Mouse (Mus musculus) forebrain, embryonic 10.5 days (tissue): ENCODE measurements around the gene Tmem221. TPM values are rescaled to one million over a fixed set of nuclear protein-coding genes. Genes with fewer than 3 reads are reported as not detected.

ENCODE experiments used
- DNase-seq: peaks from one replicate; pipeline ENCODE4 v3.0.0-alpha.2; 2017; ENCODE audit warnings: low spot score; ENCODE audit errors: extremely low spot score
- H3K27ac ChIP-seq: fragments of 300-500 bp; sonication (generic); 2 replicates; pipeline ENCODE4 v1.5.1; 2016; ENCODE audit warnings: mild to moderate bottlenecking
- H3K27me3 ChIP-seq: fragments of 300-500 bp; sonication (generic); 2 replicates; pipeline ENCODE4 v1.6.1; 2016; ENCODE audit warnings: mild to moderate bottlenecking; ENCODE audit not compliant: poor library complexity, severe bottlenecking
- H3K36me3 ChIP-seq: fragments of 300-500 bp; sonication (generic); replicated peaks from 2 replicates; pipeline ENCODE4 v1.6.1; 2016; ENCODE audit warnings: mild to moderate bottlenecking, moderate library complexity
- H3K4me1 ChIP-seq: fragments of 300-500 bp; sonication (generic); 2 replicates; pipeline ENCODE4 v1.6.1; 2016
- H3K4me3 ChIP-seq: fragments of 300-500 bp; sonication (generic); 2 replicates; pipeline ENCODE4 v1.5.1; 2016; ENCODE audit warnings: mild to moderate bottlenecking, moderate library complexity
- H3K9me3 ChIP-seq: fragments of 300-500 bp; sonication (generic); 2 replicates; pipeline ENCODE4 v1.6.1; 2016; ENCODE audit warnings: mild to moderate bottlenecking, moderate library complexity
- WGBS: fragments of 180-500 bp; shearing (Covaris S2); methylation state at CpG from one replicate; pipeline ENCODE4 v1.1.7; 2016; 5-methylcytosine and 5-hydroxymethylcytosine counted together
- polyA plus RNA-seq: library from polyadenylated mRNA; unstranded; fragments of >200 nt; fragmentation: Nextera tagmentation; extraction: Ambion mirVana; gene quantifications from 2 replicates; pipeline ENCODE4 v1.2.1, GENCODE M21; 2016

The Tmem221 gene
- polyA plus RNA-seq, 1 experiment from 2014 or later, result 0.17 TPM

- 93% methylated on average over 8 of the region's 8 CpGs for WGBS
- Histone ChIP-seq H3K4me1 (peaks cover 49% of the 10 kb centered on the region), H3K4me3 (peak overlapping the region; percentile 80; the same call in 1 of the 2 replicates), H3K27me3 (peaks cover 15% of the 10 kb centered on the region), H3K9me3 (no peaks in the 10 kb centered on the region), H3K36me3 (peaks cover 26% of the 10 kb centered on the region), H3K27ac (no peak overlapping the region)
- DNase-seq, result no peak
Measured at GRCm38 (mm10) chr8:71593556-71594323, 35.1 kb upstream of the Tmem221 start.

- H3K27me3 ChIP-seq, result peaks cover 15% of the 10 kb centered on the region
- peak overlapping the region; percentile 80 for H3K4me3 ChIP-seq
- 6% methylated on average over 60 of the region's 60 CpGs for WGBS
- no peaks in the 10 kb centered on the region for H3K9me3 ChIP-seq
- H3K36me3 ChIP-seq, result peaks cover 26% of the 10 kb centered on the region
- H3K27ac ChIP-seq, result peak overlapping the region; percentile 95
- DNase-seq, result no peak
- H3K4me1 ChIP-seq, result peaks cover 49% of the 10 kb centered on the region
Measured at GRCm38 (mm10) chr8:71592374-71593170, 33.9 kb upstream of the Tmem221 start.

DNA sequence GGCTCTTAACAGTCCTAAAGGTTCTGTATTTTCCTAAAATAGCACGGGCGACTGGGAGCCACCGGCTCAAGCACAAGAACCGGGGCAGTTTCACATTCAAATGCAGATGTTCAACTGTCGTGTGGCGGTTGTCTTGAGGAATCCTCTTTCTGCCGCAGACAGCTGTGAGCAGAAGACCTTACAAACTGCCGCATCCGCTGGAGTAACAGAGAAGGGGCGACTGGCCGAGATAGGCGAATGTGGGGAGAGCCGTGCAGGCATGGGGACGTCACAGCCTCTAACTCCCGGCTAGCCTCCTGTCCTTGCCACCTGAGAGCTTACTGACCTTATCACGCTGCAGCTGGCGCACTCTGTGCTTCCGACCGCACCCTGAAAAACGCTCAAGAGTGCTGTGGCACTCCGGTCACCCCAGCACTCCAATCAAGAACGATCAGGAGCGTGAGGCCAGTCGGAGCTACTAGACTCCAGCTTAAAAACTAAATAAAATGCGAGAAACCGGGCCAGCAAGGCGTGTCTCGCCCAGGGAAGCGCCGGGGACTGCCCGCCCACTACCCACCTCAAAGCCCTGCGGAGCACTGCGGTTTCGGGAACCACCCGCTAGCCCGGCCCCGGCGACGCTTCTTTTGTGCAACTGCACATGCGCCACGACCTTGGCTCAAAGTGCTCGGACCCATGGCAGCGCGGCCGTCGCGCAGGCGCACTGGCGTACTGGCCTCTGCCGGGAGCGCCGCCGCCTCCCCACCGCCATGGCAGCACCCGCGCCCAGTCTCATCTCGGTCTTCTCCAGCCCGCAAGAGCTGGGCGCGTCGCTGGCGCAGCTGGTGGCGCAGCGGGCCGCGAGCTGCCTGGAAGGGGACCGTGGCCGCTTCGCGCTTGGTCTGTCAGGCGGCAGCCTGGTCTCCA lies 33.1 kb upstream of the Tmem221 start, which contains the start of gene Pgls:
Gene Pgls, plus strand, starts transcription at position 706 of the 903 bp plus-strand sequence.
- H3K36me3 ChIP-seq, result peaks cover 22% of the 10 kb centered on the region
- peaks cover 15% of the 10 kb centered on the region for H3K27me3 ChIP-seq
- WGBS, result under 1% methylated on average over 71 of the region's 71 CpGs
- no peaks in the 10 kb centered on the region for H3K9me3 ChIP-seq
- H3K4me3 ChIP-seq, result peak within 1 kb of the TSS; percentile 80
- peak; percentile 94 for DNase-seq
- peak within 1 kb of the TSS; percentile 95 for H3K27ac ChIP-seq
- H3K4me1 ChIP-seq, result peaks cover 49% of the 10 kb centered on the region

DNA sequence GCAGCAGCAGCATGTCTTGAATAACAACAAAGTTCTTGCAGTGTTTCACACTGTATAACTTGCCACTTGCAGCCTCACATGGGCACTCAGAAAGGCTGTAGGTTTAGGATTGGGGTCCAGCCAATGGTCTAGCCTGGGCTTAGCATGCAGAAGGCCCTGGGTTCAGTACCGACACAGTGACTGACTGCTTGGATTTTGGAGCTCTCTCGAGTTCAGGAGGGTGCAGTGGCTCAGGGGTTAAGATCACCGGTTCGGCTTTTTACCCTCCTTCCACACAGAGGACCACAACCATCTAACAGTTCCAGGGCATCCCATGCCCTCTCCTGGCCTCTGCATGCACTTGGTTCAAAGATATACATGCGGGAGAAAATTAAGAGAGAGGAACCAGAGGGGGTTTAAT lies 32.3 kb upstream of the Tmem221 start:
- 35% methylated on average over 5 of the region's 5 CpGs for WGBS
- Histone ChIP-seq H3K36me3 (peaks cover 21% of the 10 kb centered on the region), H3K27ac (no peak overlapping the region), H3K4me1 (peaks cover 44% of the 10 kb centered on the region), H3K9me3 (no peaks in the 10 kb centered on the region), H3K4me3 (peak overlapping the region; percentile 80), H3K27me3 (peaks cover 15% of the 10 kb centered on the region)
- no peak for DNase-seq

DNA sequence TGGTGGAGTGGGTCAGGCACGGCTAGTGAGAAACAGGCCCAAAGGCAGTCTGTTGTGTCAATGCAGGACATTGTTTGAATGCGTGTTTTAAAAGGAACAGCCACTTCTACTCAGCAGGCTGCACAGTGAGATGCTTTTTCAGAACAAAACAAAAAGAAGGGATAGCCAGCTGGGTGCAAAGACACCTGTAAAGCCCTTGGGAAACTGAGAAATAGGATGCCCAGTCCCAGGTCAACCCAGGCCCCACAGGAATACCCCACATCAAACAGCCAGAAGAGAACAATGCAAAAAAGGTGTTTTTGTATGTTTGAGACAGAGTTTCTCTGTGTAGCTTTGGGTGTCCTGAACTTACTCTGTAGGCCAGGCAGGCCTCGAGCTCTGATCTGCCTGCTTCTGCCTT lies 30.1 kb upstream of the Tmem221 start:
- DNase-seq, result no peak
- H3K9me3 ChIP-seq, result no peaks in the 10 kb centered on the region
- no peak overlapping the region for H3K27ac ChIP-seq
- peaks cover 20% of the 10 kb centered on the region for H3K27me3 ChIP-seq
- H3K4me1 ChIP-seq, result peaks cover 25% of the 10 kb centered on the region
- 72% methylated on average over 3 of the region's 3 CpGs for WGBS
- peaks cover 27% of the 10 kb centered on the region for H3K36me3 ChIP-seq
- H3K4me3 ChIP-seq, result no peak overlapping the region

DNA sequence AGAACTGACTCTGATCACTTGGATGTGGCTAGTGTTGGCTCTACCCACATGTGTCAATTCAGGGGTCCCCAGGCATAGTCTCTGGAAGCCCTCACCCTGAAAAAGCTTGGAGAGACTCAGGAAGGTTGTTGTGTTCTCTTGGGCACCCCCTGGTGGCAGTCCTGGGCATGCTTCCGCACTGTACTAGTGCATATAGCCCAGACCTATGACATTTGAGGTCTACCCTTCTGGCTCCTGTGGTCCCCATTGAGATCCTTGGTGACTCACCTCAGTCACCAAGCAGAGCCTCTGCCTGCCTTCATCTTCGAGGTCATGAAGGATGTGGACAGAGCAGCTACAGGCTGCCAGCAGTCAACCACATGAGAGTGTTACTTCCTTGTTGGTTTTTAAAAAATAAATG lies 28.2 kb upstream of the Tmem221 start:
- H3K36me3 ChIP-seq, result peaks cover 23% of the 10 kb centered on the region
- DNase-seq, result peak; percentile 48

GRCm38 (mm10) chr8:71580201-71580600 lies 21.5 kb upstream of the Tmem221 start:
- WGBS, result 26% methylated on average over 9 of the region's 9 CpGs
- Histone ChIP-seq H3K4me3 (no peak overlapping the region), H3K9me3 (no peaks in the 10 kb centered on the region), H3K36me3 (peaks cover 24% of the 10 kb centered on the region), H3K4me1 (peaks cover 14% of the 10 kb centered on the region), H3K27ac (no peak overlapping the region), H3K27me3 (peaks cover 32% of the 10 kb centered on the region)
- DNase-seq, result no peak

More for the DNA sequence above, 28.2 kb upstream of the Tmem221 start:
- Histone ChIP-seq H3K9me3 (no peaks in the 10 kb centered on the region), H3K4me3 (no peak overlapping the region), H3K27ac (no peak overlapping the region), H3K4me1 (peaks cover 10% of the 10 kb centered on the region), H3K27me3 (peaks cover 20% of the 10 kb centered on the region)
- WGBS, result 75% methylated on average over 2 of the region's 2 CpGs

- Histone ChIP-seq H3K4me1 (peaks cover 14% of the 10 kb centered on the region), H3K27ac (no peak overlapping the region), H3K36me3 (peaks cover 17% of the 10 kb centered on the region), H3K4me3 (no peak overlapping the region), H3K27me3 (peaks cover 32% of the 10 kb centered on the region), H3K9me3 (no peaks in the 10 kb centered on the region)
- 88% methylated on average over 14 of the region's 14 CpGs for WGBS
- DNase-seq, result no peak
Measured at GRCm38 (mm10) chr8:71579476-71579875, 20.8 kb upstream of the Tmem221 start.

GRCm38 (mm10) chr8:71579009-71579408 lies 20.3 kb upstream of the Tmem221 start:
- Histone ChIP-seq H3K4me1 (peaks cover 14% of the 10 kb centered on the region), H3K36me3 (peaks cover 12% of the 10 kb centered on the region), H3K27me3 (peaks cover 28% of the 10 kb centered on the region), H3K4me3 (no peak overlapping the region), H3K9me3 (no peaks in the 10 kb centered on the region), H3K27ac (no peak overlapping the region)
- WGBS, result 77% methylated on average over 1 of the region's 1 CpGs
- no peak for DNase-seq

- 84% methylated on average over 4 of the region's 4 CpGs for WGBS
- no peaks in the 10 kb centered on the region for H3K9me3 ChIP-seq
- H3K4me3 ChIP-seq, result no peak overlapping the region
- H3K27me3 ChIP-seq, result peaks cover 27% of the 10 kb centered on the region
- DNase-seq, result no peak
- peaks cover 11% of the 10 kb centered on the region for H3K36me3 ChIP-seq
- H3K4me1 ChIP-seq, result peaks cover 17% of the 10 kb centered on the region
- H3K27ac ChIP-seq, result no peak overlapping the region
Measured at GRCm38 (mm10) chr8:71577856-71578387, 19.3 kb upstream of the Tmem221 start.

DNA sequence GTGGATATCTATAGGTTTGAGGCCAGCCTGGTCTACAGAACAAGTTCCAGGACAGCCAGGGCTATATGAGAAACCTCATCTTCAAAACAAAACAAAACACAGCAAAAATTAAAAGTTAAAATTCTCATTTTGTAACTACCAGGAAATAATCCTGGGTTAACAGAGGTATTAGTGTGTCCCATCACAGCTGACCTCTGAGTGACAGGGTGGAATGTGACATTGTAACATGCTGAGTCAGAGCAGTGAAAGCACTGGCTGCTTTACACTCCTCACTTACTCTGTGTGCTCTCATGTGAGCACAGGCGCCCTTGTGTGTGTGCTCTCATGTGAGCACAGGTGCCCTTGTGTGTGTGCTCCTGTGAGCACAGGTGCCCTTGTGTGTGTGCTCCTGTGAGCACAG lies 16.3 kb upstream of the Tmem221 start:
- Histone ChIP-seq H3K9me3 (no peaks in the 10 kb centered on the region), H3K4me1 (peaks cover 25% of the 10 kb centered on the region), H3K27ac (no peak overlapping the region), H3K36me3 (no peaks in the 10 kb centered on the region), H3K4me3 (no peak overlapping the region), H3K27me3 (peaks cover 16% of the 10 kb centered on the region)
- no peak for DNase-seq
- WGBS, result 89% methylated on average over 1 of the region's 1 CpGs

DNA sequence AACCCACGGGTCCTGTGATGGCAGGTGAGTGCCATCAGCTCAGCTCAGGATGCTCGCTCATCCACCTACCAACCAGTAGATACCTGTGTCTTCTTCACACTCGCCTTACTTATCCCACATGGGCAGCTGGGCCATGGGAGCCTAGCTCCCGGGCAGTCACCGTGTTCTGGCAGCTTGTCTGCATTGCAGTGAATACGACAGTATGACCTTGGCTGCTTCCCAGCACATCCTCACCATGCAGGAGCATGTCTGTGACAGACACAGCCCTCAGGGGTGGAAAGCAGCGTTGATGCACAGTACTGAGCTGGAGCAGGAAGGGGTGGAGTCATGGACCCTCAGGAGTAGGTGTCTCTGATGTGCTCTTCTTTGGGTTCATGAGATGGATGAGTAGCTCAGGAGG lies 15.8 kb upstream of the Tmem221 start:
- WGBS, result 81% methylated on average over 7 of the region's 7 CpGs
- H3K9me3 ChIP-seq, result no peaks in the 10 kb centered on the region
- DNase-seq, result no peak
- no peaks in the 10 kb centered on the region for H3K36me3 ChIP-seq
- no peak overlapping the region for H3K27ac ChIP-seq
- no peak overlapping the region for H3K4me3 ChIP-seq
- peaks cover 10% of the 10 kb centered on the region for H3K27me3 ChIP-seq
- H3K4me1 ChIP-seq, result peaks cover 28% of the 10 kb centered on the region
